Mouse (Mus musculus): ENCODE data around the gene Smyd4. TPM values are rescaled to one million over a fixed set of nuclear protein-coding genes. Genes with fewer than 3 reads are reported as not detected.

The Smyd4 gene
- total and polyA plus RNA-seq, 3 experiments, result 9.6 to 12.8 TPM; not detected in 1

GRCm38 (mm10) chr11:75324433-75324832, 23.8 kb upstream of the Smyd4 start:
- H3K4me1 ChIP-seq (ENCODE audit: control insufficient read depth in 1 of 2, insufficient read depth in 2 of 2, low read length in 2 of 2), result peaks cover 17 to 28% of the 10 kb centered on the region in 2 experiments
- H3K36me3 ChIP-seq (ENCODE audit: control insufficient read depth in 1 of 2, insufficient read depth in 2 of 2, low read length in 2 of 2), result peaks cover 9 to 29% of the 10 kb centered on the region in 2 experiments
- DNase-seq (ENCODE audit: low read depth, low spot score), result no peak
- H3K27ac ChIP-seq (ENCODE audit: control insufficient read depth, low read depth, low read length), result no peak overlapping the region
- no peaks in the 10 kb centered on the region for H3K27me3 ChIP-seq (ENCODE audit: control insufficient read depth in 1 of 2, insufficient read depth in 2 of 2, low read length in 2 of 2)
- no peak for TF ChIP-seq CHD2 (IDR thresholded peaks at IDR 0.05; ENCODE audit: low read length)
- no peak for TF ChIP-seq ELF1 (IDR thresholded peaks at IDR 0.05; ENCODE audit: low read depth, low read length)
- no peak for TF ChIP-seq MAFK (IDR thresholded peaks at IDR 0.05; ENCODE audit: borderline replicate concordance, low read depth, low read length)
- no peak for TF ChIP-seq SIN3A (IDR thresholded peaks at IDR 0.05; ENCODE audit: low read length)
- H3K79me2 ChIP-seq (ENCODE audit: control insufficient read depth, insufficient read depth, low read length, poor library complexity), result peaks cover 27% of the 10 kb centered on the region
- H3K9ac ChIP-seq (ENCODE audit: control insufficient read depth, low read depth, low read length, poor library complexity, severe bottlenecking), result no peak overlapping the region
- no peaks in the 10 kb centered on the region for H3K9me3 ChIP-seq (replicated peaks; ENCODE audit: insufficient read depth, low read length)
- H3K4me3 ChIP-seq (ENCODE audit: control insufficient read depth in 1 of 2, insufficient read depth in 1 of 2, low read depth in 2 of 2, low read length in 2 of 2), result no peak overlapping the region

- DNase-seq (ENCODE audit: low read depth, low spot score), result no peak
- TF ChIP-seq MAFK (IDR thresholded peaks at IDR 0.05; ENCODE audit: borderline replicate concordance, low read depth, low read length), result no peak
- peak; percentile 26; the same call in 1 of the 2 replicates for TF ChIP-seq ZNF384 (IDR thresholded peaks at IDR 0.05; ENCODE audit: low read depth, low read length)
- no peak for TF ChIP-seq CTCF (IDR thresholded peaks at IDR 0.05 in 2 of 3, conservative IDR thresholded peaks at IDR 0.05 in 1 of 3; ENCODE audit: control insufficient read depth in 1 of 3, insufficient read depth in 1 of 3, low read depth in 2 of 3, low read length in 3 of 3, poor library complexity in 1 of 3, severe bottlenecking in 1 of 3)
- no peak for TF ChIP-seq UBTF (IDR thresholded peaks at IDR 0.05; ENCODE audit: borderline replicate concordance, insufficient read depth, low read depth, low read length)
- no peak for TF ChIP-seq CHD2 (IDR thresholded peaks at IDR 0.05; ENCODE audit: low read length)
- Histone ChIP-seq H3K4me3 (ENCODE audit: control insufficient read depth in 1 of 2, insufficient read depth in 1 of 2, low read depth in 2 of 2, low read length in 2 of 2) (no peak overlapping the region), H3K9ac (ENCODE audit: control insufficient read depth, low read depth, low read length, poor library complexity, severe bottlenecking) (no peak overlapping the region), H3K79me2 (ENCODE audit: control insufficient read depth, insufficient read depth, low read length, poor library complexity) (peaks cover 25% of the 10 kb centered on the region), H3K27me3 (ENCODE audit: control insufficient read depth in 1 of 2, insufficient read depth in 2 of 2, low read length in 2 of 2) (no peaks in the 10 kb centered on the region), H3K36me3 (ENCODE audit: control insufficient read depth in 1 of 2, insufficient read depth in 2 of 2, low read length in 2 of 2) (peaks cover 9 to 29% of the 10 kb centered on the region in 2 experiments), H3K9me3 (replicated peaks; ENCODE audit: insufficient read depth, low read length) (no peaks in the 10 kb centered on the region), H3K4me1 (ENCODE audit: control insufficient read depth in 1 of 2, insufficient read depth in 2 of 2, low read length in 2 of 2) (peaks cover 17 to 28% of the 10 kb centered on the region in 2 experiments), H3K27ac (ENCODE audit: control insufficient read depth, low read depth, low read length) (no peak overlapping the region)
Observed at GRCm38 (mm10) chr11:75325116-75325968, 22.9 kb upstream of the Smyd4 start.

GRCm38 (mm10) chr11:75325969-75326311, 22.3 kb upstream of the Smyd4 start:
- Histone ChIP-seq H3K27me3 (ENCODE audit: control insufficient read depth in 1 of 2, insufficient read depth in 2 of 2, low read length in 2 of 2) (no peaks in the 10 kb centered on the region), H3K9ac (ENCODE audit: control insufficient read depth, low read depth, low read length, poor library complexity, severe bottlenecking) (no peak overlapping the region), H3K9me3 (replicated peaks; ENCODE audit: insufficient read depth, low read length) (no peaks in the 10 kb centered on the region), H3K79me2 (ENCODE audit: control insufficient read depth, insufficient read depth, low read length, poor library complexity) (peaks cover 23% of the 10 kb centered on the region; the same call in 1 of the 2 replicates), H3K4me1 (ENCODE audit: control insufficient read depth in 1 of 2, insufficient read depth in 2 of 2, low read length in 2 of 2) (peaks cover 16 to 28% of the 10 kb centered on the region in 2 experiments), H3K27ac (ENCODE audit: control insufficient read depth, low read depth, low read length) (no peak overlapping the region), H3K4me3 (ENCODE audit: control insufficient read depth in 1 of 2, insufficient read depth in 1 of 2, low read depth in 2 of 2, low read length in 2 of 2) (no peak overlapping the region), H3K36me3 (ENCODE audit: control insufficient read depth in 1 of 2, insufficient read depth in 2 of 2, low read length in 2 of 2) (peaks cover 10 to 29% of the 10 kb centered on the region in 2 experiments)
- DNase-seq (ENCODE audit: low read depth, low spot score), result no peak
- no peak for TF ChIP-seq MXI1 (IDR thresholded peaks at IDR 0.05; ENCODE audit: low read depth, low read length)
- TF ChIP-seq E2F4 (IDR thresholded peaks at IDR 0.05; ENCODE audit: borderline replicate concordance, low read depth, low read length), result no peak
- no peak for TF ChIP-seq ZKSCAN1 (IDR thresholded peaks at IDR 0.05; ENCODE audit: low read depth, low read length)
- no peak for TF ChIP-seq CTCF (IDR thresholded peaks at IDR 0.05 in 2 of 3, conservative IDR thresholded peaks at IDR 0.05 in 1 of 3; ENCODE audit: control insufficient read depth in 1 of 3, insufficient read depth in 1 of 3, low read depth in 2 of 3, low read length in 3 of 3, poor library complexity in 1 of 3, severe bottlenecking in 1 of 3)
- no peak for TF ChIP-seq RCOR1 (IDR thresholded peaks at IDR 0.05; ENCODE audit: low read depth, low read length)
- no peak for TF ChIP-seq TAL1 (IDR thresholded peaks at IDR 0.05; ENCODE audit: low read length)
- TF ChIP-seq ETS1 (IDR thresholded peaks at IDR 0.05; ENCODE audit: low read depth, low read length), result no peak
